In genomic region chr9:63146126-63146855, GRCm38 (mm10) we compare ENCODE assay signal across 10 mouse cellular contexts. TPM values are rescaled to one million over a fixed set of nuclear protein-coding genes. Genes with fewer than 3 reads are reported as not detected.
A peak's percentile ranks its signal among the peaks of the same experiment; 100 is the strongest.
DNase-seq lines count a peak whose midpoint lies in the region; ATAC-seq and TF ChIP-seq lines count a peak whose summit lies in the region.
"Had no signal": no experiment of that assay in that cellular context is flagged by ENCODE, and none has a peak within 500 bp of the region (broad histone marks: within the 10 kb centered on the region; RNA-seq: fewer than 3 reads in every experiment).

No protein-coding gene starts in this region.

- peaks cover 25% of the 10 kb centered on the region for H3K4me1 ChIP-seq in neural tube, embryonic 11.5 days (ENCODE audit: control insufficient read depth, insufficient read depth, low read length)
- H3K4me1 ChIP-seq in limb, embryonic 13.5 days, result peaks cover 69% of the 10 kb centered on the region
- H3K4me1 ChIP-seq in stomach, embryonic 14.5 days (ENCODE audit: control insufficient read depth, insufficient read depth, low read length), result peaks cover 27% of the 10 kb centered on the region; the same call in 1 of the 2 replicates

- no peak overlapping the region for H3K27ac ChIP-seq in neural tube, embryonic 11.5 days (ENCODE audit: low read depth, low read length)
- H3K27ac ChIP-seq in limb, embryonic 13.5 days, result no peak overlapping the region
- no peak overlapping the region for H3K27ac ChIP-seq in stomach, embryonic 14.5 days (ENCODE audit: low read length)
- H3K27ac ChIP-seq in left cerebral cortex, adult 2 months, result no peak overlapping the region

- no peaks in the 10 kb centered on the region for H3K9me3 ChIP-seq in neural tube, embryonic 11.5 days (ENCODE audit: control insufficient read depth, low read length)
- no peaks in the 10 kb centered on the region for H3K9me3 ChIP-seq in limb, embryonic 13.5 days
- no peaks in the 10 kb centered on the region for H3K9me3 ChIP-seq in stomach, embryonic 14.5 days (ENCODE audit: control insufficient read depth, low read depth, low read length)

- intact Hi-C loops in left cerebral cortex, adult 2 months (cut with DNase I), result loop anchor here (10.0 kb wide), 1 partner anchor 879 kb away; the partner anchor contains the start of gene Smad6

- H3K27me3 ChIP-seq in neural tube, embryonic 11.5 days (ENCODE audit: control insufficient read depth, insufficient read depth, low read length), result peaks cover 100% of the 10 kb centered on the region
- peaks cover 100% of the 10 kb centered on the region for H3K27me3 ChIP-seq in limb, embryonic 13.5 days
- peaks cover 92% of the 10 kb centered on the region for H3K27me3 ChIP-seq in stomach, embryonic 14.5 days (ENCODE audit: control insufficient read depth, insufficient read depth, low read length)

- peak; percentile 17 for DNase-seq in cerebellum, adult 11-12 months
- DNase-seq in cerebellum, postnatal 4 days (ENCODE audit: low spot score in 2 of 2), result no peak
- DNase-seq in neural tube, embryonic 11.5 days (ENCODE audit: low spot score), result peak; percentile 59
- no peak for DNase-seq in neural tube, embryonic 10.5 days (ENCODE audit: extremely low spot score, low spot score)
- DNase-seq in ovary, adult 18-20 months (ENCODE audit: low spot score), result no peak
- no peak for DNase-seq in left cerebral cortex, adult 2 months (ENCODE audit: extremely low spot score in 1 of 2, low spot score in 2 of 2)
- DNase-seq: adrenal gland, postnatal 36 days had no signal

- H3K4me2 ChIP-seq in neural tube, embryonic 11.5 days (ENCODE audit: low read depth), result peak overlapping the region; percentile 30
- H3K4me2 ChIP-seq in limb, embryonic 13.5 days (replicated peaks), result peak overlapping the region; percentile 49
- H3K4me2 ChIP-seq in stomach, embryonic 14.5 days (replicated peaks; ENCODE audit: low read depth, low read length), result peak overlapping the region; percentile 28; the same call in 1 of the 2 replicates

- TF ChIP-seq CTCF in left cerebral cortex, adult 2 months (IDR thresholded peaks at IDR 0.05), result no peak

- no peak for ATAC-seq in neural tube, embryonic 11.5 days (ENCODE audit: insufficient read depth, low FRiP score, low TSS enrichment)
- ATAC-seq in limb, embryonic 13.5 days (ENCODE audit: low FRiP score, low read depth), result no peak
- ATAC-seq in stomach, embryonic 14.5 days (ENCODE audit: insufficient number of reproducible peaks, insufficient read depth, low FRiP score, low read depth), result no peak

- H3K9ac ChIP-seq in neural tube, embryonic 11.5 days (ENCODE audit: low read length), result peak overlapping the region; percentile 32
- H3K9ac ChIP-seq in limb, embryonic 13.5 days, result no peak overlapping the region
- H3K9ac ChIP-seq in stomach, embryonic 14.5 days (replicated peaks; ENCODE audit: low read depth, low read length), result no peak overlapping the region

- no peaks in the 10 kb centered on the region for H3K36me3 ChIP-seq in neural tube, embryonic 11.5 days (ENCODE audit: control insufficient read depth, insufficient read depth, low read length)
- H3K36me3 ChIP-seq in limb, embryonic 13.5 days, result no peaks in the 10 kb centered on the region
- H3K36me3 ChIP-seq in stomach, embryonic 14.5 days (ENCODE audit: control insufficient read depth, insufficient read depth, low read length), result no peaks in the 10 kb centered on the region

- peak overlapping the region; percentile 22 for H3K4me3 ChIP-seq in neural tube, embryonic 11.5 days (ENCODE audit: low read depth, low read length)
- peak overlapping the region; percentile 33 for H3K4me3 ChIP-seq in limb, embryonic 13.5 days
- peak overlapping the region; percentile 14; the same call in 1 of the 2 replicates for H3K4me3 ChIP-seq in stomach, embryonic 14.5 days (ENCODE audit: low read depth, low read length)
- H3K4me3 ChIP-seq in left cerebral cortex, adult 2 months, result no peak overlapping the region

- WGBS in neural tube, embryonic 11.5 days, result 1% methylated on average over 45 of the region's 46 CpGs
- 2% methylated on average over 46 of the region's 46 CpGs for whole genome bisulfite sequencing in limb, embryonic 13.5 days
- WGBS in stomach, embryonic 14.5 days, result 1% methylated on average over 46 of the region's 46 CpGs

RNA-seq across cellular contexts. Expression of gene Skor1, which starts 2.5 kb away (rescaled TPM):
- polyA plus RNA-seq in neural tube, embryonic 11.5 days (2014; fragmentation: Nextera tagmentation; extraction: Ambion mirVana), result 7.6 and 7.7 TPM in 2 replicates
- 0.06 TPM in 1 of 2 replicates, not detected in the other for polyA plus RNA-seq in limb, embryonic 13.5 days (2015; fragmentation: Nextera tagmentation; extraction: Ambion mirVana)
- polyA plus RNA-seq in stomach, embryonic 14.5 days (2014; fragmentation: Nextera tagmentation; extraction: Ambion mirVana), result not detected in 2 replicates
- total RNA-seq in left cerebral cortex, adult 2 months (2021), result under 1 TPM; 0.28 to 0.29 TPM
- total RNA-seq: monocyte, adult 5-6 weeks had no signal

Comparison
In these comparisons a context has a peak if more than half of its experiments do, and no peak if none do; other contexts are left out.
1. DNase-seq: peak in cerebellum, adult 11-12 months (single experiment) and neural tube, embryonic 11.5 days (single experiment); none in cerebellum, postnatal 4 days (0 of 2), neural tube, embryonic 10.5 days (single experiment), ovary, adult 18-20 months (single experiment) and left cerebral cortex, adult 2 months (0 of 2).
2. Peak in every context shown above with its lines, with median percentiles within 50 percentile points of each other: H3K4me2 ChIP-seq.